Mouse (Mus musculus) hindbrain, embryonic 14.5 days (tissue): ENCODE results near the gene Tgoln1. TPM values are rescaled to one million over a fixed set of nuclear protein-coding genes. Genes with fewer than 3 reads are reported as not detected.

Experiments used
- ATAC-seq: fragments of 200-750 bp; cut with Nextera tagmentation; 2 replicates; pipeline ENCODE4 v1.8.0; 2017; ENCODE audit warnings: moderate number of reproducible peaks, mild to moderate bottlenecking, moderate TSS enrichment, moderate library complexity; ENCODE audit not compliant: low FRiP score
- DNase-seq: peaks from one replicate; pipeline ENCODE4 v3.0.0-alpha.2; 2015; ENCODE audit warnings: low spot score
- H3K27ac ChIP-seq: fragments of 300-500 bp; sonication (generic); 2 replicates; pipeline ENCODE4 v1.5.1; 2014; ENCODE audit warnings: mild to moderate bottlenecking, moderate library complexity
- H3K27me3 ChIP-seq: fragments of 300-500 bp; sonication (generic); 2 replicates; pipeline ENCODE4 v1.6.1; 2014; ENCODE audit warnings: mild to moderate bottlenecking, low read length, mixed read lengths; ENCODE audit not compliant: control insufficient read depth, insufficient read depth
- H3K36me3 ChIP-seq: fragments of 300-500 bp; sonication (generic); replicated peaks from 2 replicates; pipeline ENCODE4 v1.6.1; 2014; ENCODE audit not compliant: control insufficient read depth, insufficient read depth
- H3K4me1 ChIP-seq: fragments of 300-500 bp; sonication (generic); replicated peaks from 2 replicates; pipeline ENCODE4 v1.6.1; 2014; ENCODE audit warnings: antibody characterized with exemption, low read length, mixed read lengths; ENCODE audit not compliant: control insufficient read depth, insufficient read depth
- H3K4me2 ChIP-seq: fragments of 300-500 bp; sonication (generic); replicated peaks from 2 replicates; pipeline ENCODE4 v1.6.1; 2014; ENCODE audit warnings: mild to moderate bottlenecking, moderate library complexity
- H3K4me3 ChIP-seq: fragments of 300-500 bp; sonication (generic); replicated peaks from 2 replicates; pipeline ENCODE4 v1.5.1; 2014; ENCODE audit warnings: mild to moderate bottlenecking, low read length
- H3K9ac ChIP-seq: fragments of 300-500 bp; sonication (generic); 2 replicates; pipeline ENCODE4 v1.6.1; 2014
- H3K9me3 ChIP-seq: fragments of 300-500 bp; sonication (generic); 2 replicates; pipeline ENCODE4 v1.6.1; 2016; ENCODE audit warnings: low read length; ENCODE audit not compliant: control insufficient read depth
- WGBS: fragments of 180-500 bp; shearing (Covaris S2); extraction: QIAGEN DNeasy Blood & Tissue Kit; methylation state at CpG from one replicate; pipeline ENCODE4 v1.1.7; 2014; 5-methylcytosine and 5-hydroxymethylcytosine counted together
- polyA plus RNA-seq: library from polyadenylated mRNA; unstranded; fragments of >200 nt; fragmentation: Nextera tagmentation; extraction: Ambion mirVana; gene quantifications from 2 replicates; pipeline ENCODE4 v1.2.1, GENCODE M21; 2014

Gene Tgoln1
- polyA plus RNA-seq, 1 experiment from 2014 or later: 43.0 TPM

DNA sequence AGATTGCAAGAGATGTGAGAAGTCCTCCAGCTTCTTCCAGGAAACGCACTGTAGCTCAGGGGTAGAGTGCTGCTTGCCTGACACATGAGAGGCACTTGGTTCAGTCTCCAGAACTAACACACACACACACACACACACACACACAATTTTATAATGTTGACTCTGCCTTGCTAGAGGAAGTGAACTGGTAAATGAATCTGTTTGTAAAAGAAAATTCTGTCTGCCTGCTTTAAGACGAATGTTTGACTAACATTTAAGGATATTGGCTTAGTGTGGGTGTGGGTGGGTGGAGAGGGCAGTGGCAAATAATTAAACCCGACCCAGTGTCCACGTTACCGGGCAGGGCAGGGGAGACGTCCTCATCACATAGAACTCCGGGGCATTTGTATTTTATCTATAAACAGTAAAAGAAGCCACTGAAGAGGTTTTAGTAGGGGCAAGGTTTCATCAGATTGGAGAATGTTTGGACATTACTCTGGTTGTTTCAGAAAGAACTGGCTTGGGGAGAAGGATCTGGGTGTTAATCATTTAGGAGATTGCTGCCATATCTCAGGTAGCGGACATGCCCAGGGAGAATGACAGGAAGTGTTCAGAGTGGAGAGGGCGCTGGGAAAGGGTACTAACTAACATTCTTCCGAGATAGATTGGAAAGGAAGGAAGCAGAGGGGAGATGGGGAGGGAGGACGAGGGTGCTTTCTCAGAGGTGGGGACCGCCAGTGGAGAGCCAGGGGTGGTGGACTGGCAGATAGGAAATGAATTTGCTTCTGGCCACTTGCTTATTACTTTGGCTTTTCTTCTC is 3.1 kb upstream of the Tgoln1 start:
- Histone ChIP-seq H3K36me3 (no peaks in the 10 kb centered on the region), H3K27me3 (no peaks in the 10 kb centered on the region), H3K4me1 (peaks cover 16% of the 10 kb centered on the region), H3K27ac (no peak overlapping the region), H3K9me3 (no peaks in the 10 kb centered on the region), H3K4me3 (no peak overlapping the region), H3K4me2 (no peak overlapping the region), H3K9ac (no peak overlapping the region)
- ATAC-seq (no peak), DNase-seq (no peak)
- 63% methylated on average over 12 of the region's 12 CpGs for WGBS

DNA sequence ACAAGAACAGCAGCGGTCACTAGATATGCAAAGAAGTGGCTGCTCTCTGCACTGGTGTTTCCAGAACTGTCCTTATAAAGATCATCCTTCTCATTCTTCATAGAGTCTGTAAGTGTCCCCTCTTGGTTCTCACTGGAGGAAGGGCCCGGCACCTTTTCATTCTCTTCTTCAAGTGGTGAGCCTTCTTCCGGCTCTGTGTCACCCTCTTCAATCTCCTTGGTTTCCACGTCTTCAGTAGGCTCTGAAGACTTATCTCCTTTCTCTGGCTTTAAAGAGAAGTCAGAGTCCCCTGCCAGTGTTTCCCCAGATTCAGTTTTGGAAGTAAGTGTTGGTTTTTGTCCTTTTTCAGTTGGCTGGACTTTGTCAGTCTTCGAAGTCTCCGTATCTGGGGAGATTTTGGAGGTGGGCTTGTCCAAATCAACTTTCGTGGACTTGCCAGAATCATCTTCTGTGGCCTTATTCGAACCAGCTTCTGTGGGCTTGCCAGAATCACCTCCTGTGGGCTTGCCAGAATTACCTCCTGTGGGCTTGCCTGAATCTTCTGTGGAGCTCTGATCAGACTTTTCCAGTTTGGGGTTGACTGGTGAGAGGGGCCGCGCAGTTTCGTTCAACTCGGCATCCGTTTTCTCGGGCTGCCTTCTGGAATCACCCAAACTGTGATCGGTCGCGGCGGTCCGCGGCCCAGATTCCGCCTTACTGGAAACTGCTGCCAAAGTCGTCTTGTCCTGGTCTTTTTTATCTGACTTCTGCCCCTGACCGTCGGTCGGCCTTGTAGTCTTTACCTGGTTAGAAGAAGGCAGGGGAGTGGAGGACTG is 1.0 kb downstream of the Tgoln1 start:
- Histone ChIP-seq H3K4me2 (peak overlapping the region; percentile 97), H3K27ac (no peak overlapping the region), H3K4me3 (peak overlapping the region; percentile 77), H3K36me3 (peaks cover 30% of the 10 kb centered on the region), H3K9me3 (no peaks in the 10 kb centered on the region), H3K27me3 (no peaks in the 10 kb centered on the region), H3K4me1 (peaks cover 26% of the 10 kb centered on the region), H3K9ac (peak overlapping the region; percentile 92)
- 30% methylated on average over 25 of the region's 25 CpGs for WGBS
- ATAC-seq: peak; percentile 25
- no peak for DNase-seq

DNA sequence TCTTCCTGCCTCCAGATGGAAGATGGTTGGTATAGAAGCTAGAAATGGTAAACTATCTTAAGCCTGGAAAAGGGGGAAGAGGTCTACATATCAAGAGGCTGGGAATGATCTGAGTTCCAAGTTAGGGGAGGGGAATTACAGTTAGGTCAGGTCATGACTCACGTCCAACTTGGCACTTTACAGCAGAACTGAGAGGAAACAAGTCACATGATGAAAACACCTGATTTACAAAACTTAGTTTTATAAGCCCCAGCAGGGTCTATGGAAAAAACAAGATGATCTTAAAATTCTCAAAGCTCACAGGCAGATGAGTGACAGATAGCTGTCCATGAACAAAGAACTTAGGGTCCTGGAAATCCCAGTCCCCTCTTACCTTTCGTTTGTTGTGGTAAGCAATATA is 1.6 kb downstream of the Tgoln1 start:
- DNase-seq: no peak
- H3K4me1 ChIP-seq: peaks cover 26% of the 10 kb centered on the region
- peak overlapping the region; percentile 77 for H3K4me3 ChIP-seq
- H3K9ac ChIP-seq: peak overlapping the region; percentile 92
- no peaks in the 10 kb centered on the region for H3K27me3 ChIP-seq
- H3K9me3 ChIP-seq: no peaks in the 10 kb centered on the region
- no peak for ATAC-seq
- WGBS: 78% methylated on average over 2 of the region's 2 CpGs
- peaks cover 36% of the 10 kb centered on the region for H3K36me3 ChIP-seq
- no peak overlapping the region for H3K27ac ChIP-seq
- H3K4me2 ChIP-seq: peak overlapping the region; percentile 97

DNA sequence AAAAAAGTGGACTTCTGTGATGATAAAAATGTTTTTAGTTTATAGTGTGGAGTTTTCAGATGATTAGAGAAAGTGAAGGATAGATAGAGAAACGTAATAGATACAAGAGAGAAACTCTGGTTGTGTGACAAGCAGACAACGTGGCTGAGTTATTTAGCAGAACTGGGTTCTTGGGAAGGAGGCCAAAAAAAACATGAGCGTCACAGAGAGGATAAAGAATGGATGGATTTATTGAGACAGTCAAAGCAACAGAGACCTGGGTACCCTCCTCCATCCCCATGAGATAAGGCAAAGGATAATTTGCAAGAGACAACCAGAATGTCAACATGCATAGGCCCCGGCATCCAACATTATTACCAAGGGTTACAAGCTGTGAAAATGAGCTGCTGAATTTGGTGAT is 6.5 kb downstream of the Tgoln1 start:
- H3K27me3 ChIP-seq: no peaks in the 10 kb centered on the region
- H3K27ac ChIP-seq: no peak overlapping the region
- peaks cover 13% of the 10 kb centered on the region for H3K4me1 ChIP-seq
- ATAC-seq (no peak), DNase-seq (no peak)
- 85% methylated on average over 4 of the region's 4 CpGs for WGBS
- H3K36me3 ChIP-seq: peaks cover 81% of the 10 kb centered on the region
- H3K9me3 ChIP-seq: no peaks in the 10 kb centered on the region
- H3K9ac ChIP-seq: no peak overlapping the region
- H3K4me2 ChIP-seq: no peak overlapping the region
- no peak overlapping the region for H3K4me3 ChIP-seq

DNA sequence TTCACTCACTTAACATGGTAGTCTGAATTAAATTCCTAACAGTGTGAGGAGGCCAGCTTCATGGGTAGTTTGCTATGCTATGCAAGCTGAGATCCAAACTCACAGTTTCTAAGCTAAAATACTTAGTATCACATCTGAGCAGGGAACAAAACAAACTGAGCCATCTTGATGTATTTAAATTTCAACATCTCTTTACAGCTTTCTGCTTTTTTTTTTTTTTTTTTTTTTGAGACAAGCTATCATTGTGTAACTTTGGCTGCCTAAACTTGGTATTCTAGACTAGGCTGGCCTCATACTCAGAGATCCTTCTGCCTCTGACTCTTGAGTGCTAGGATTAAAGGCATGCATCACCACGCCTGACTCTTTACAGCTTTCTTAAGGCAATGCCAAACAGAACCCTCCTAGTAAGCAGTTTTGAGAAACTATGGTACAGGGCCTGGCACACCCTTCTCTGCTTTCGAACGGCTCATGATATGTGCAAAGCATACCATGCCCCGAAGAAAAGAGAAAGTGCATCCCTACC is 8.1 kb downstream of the Tgoln1 start:
- H3K9ac ChIP-seq: no peak overlapping the region
- no peak for ATAC-seq
- no peaks in the 10 kb centered on the region for H3K4me1 ChIP-seq
- no peak overlapping the region for H3K27ac ChIP-seq
- no peaks in the 10 kb centered on the region for H3K27me3 ChIP-seq
- H3K4me3 ChIP-seq: no peak overlapping the region
- H3K9me3 ChIP-seq: no peaks in the 10 kb centered on the region
- WGBS: 95% methylated on average over 4 of the region's 4 CpGs
- H3K36me3 ChIP-seq: peaks cover 77% of the 10 kb centered on the region
- no peak overlapping the region for H3K4me2 ChIP-seq
- no peak for DNase-seq

DNA sequence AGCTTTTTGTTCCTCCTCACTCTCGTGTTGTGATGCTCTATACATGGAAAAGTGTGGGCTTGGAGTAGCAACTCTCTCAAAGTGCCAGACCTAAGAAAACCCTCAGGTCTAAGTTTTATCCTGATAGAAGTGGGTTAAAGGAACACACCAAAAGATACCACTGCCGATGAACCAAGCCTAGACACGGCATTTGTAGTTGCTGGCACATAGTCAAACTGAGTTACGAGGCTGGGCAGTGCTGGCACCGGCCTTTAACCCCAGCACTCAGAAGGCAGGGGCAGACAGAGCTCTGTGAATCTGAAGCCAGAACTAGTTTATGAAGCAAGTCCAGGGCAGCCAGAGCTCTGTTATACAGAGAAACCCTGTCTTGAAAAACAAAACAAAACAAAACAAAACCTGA is 9.1 kb downstream of the Tgoln1 start:
- Histone ChIP-seq H3K4me1 (no peaks in the 10 kb centered on the region), H3K9me3 (no peaks in the 10 kb centered on the region), H3K27me3 (no peaks in the 10 kb centered on the region), H3K36me3 (peaks cover 68% of the 10 kb centered on the region), H3K4me2 (no peak overlapping the region), H3K27ac (no peak overlapping the region), H3K9ac (no peak overlapping the region), H3K4me3 (no peak overlapping the region)
- ATAC-seq (no peak), DNase-seq (no peak)
- WGBS: 89% methylated on average over 5 of the region's 5 CpGs

DNA sequence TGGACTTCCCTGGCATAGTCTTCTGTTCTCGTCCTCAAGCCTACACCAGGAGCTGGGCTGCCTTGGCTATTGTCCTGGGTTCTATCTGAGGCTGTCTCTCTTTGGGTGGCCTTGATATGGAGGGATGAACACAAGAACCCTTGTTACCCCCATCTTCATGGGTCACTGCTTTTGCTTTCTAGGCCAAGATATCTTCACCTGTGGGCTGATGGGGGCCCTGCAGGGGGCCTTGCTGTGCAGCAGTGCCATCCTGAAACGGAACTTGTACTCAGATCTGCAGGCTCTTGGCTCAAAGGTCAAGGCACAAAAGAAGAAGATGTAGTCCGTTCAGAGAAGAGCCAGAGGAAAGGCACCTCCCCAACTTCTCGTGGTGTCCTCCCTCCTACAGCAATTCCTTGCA is 9.7 kb downstream of the Tgoln1 start:
- no peaks in the 10 kb centered on the region for H3K27me3 ChIP-seq
- 77% methylated on average over 4 of the region's 4 CpGs for WGBS
- ATAC-seq: no peak
- H3K4me3 ChIP-seq: no peak overlapping the region
- no peak overlapping the region for H3K9ac ChIP-seq
- H3K36me3 ChIP-seq: peaks cover 64% of the 10 kb centered on the region
- no peaks in the 10 kb centered on the region for H3K9me3 ChIP-seq
- H3K4me2 ChIP-seq: no peak overlapping the region
- no peaks in the 10 kb centered on the region for H3K4me1 ChIP-seq
- H3K27ac ChIP-seq: no peak overlapping the region
- no peak for DNase-seq

DNA sequence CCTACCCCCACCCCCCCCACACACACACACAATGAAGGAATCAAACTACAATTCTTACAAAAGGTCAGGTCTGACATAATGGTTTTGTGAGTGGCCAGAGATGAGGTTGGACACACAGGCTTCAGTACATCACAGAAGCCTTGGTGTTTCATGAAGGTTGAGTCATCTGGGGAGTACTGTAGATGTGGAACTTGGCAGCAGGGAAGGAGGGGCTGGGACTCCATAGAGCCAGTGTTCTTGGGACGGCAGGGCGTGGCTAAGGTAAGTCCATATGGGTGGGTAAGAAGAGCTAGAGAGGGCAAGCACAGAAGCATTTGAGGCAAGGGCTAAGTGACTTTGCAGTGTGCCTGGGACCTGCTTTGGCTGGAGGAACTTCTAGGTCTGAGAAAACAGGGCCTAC is 12.7 kb downstream of the Tgoln1 start:
- no peak overlapping the region for H3K9ac ChIP-seq
- H3K4me3 ChIP-seq: no peak overlapping the region
- DNase-seq (no peak), ATAC-seq (no peak)
- peaks cover 1% of the 10 kb centered on the region; the same call in 1 of the 2 replicates for H3K4me1 ChIP-seq
- H3K27me3 ChIP-seq: no peaks in the 10 kb centered on the region
- H3K9me3 ChIP-seq: no peaks in the 10 kb centered on the region
- peaks cover 34% of the 10 kb centered on the region for H3K36me3 ChIP-seq
- H3K4me2 ChIP-seq: no peak overlapping the region
- H3K27ac ChIP-seq: no peak overlapping the region
- 85% methylated on average over 2 of the region's 2 CpGs for WGBS

DNA sequence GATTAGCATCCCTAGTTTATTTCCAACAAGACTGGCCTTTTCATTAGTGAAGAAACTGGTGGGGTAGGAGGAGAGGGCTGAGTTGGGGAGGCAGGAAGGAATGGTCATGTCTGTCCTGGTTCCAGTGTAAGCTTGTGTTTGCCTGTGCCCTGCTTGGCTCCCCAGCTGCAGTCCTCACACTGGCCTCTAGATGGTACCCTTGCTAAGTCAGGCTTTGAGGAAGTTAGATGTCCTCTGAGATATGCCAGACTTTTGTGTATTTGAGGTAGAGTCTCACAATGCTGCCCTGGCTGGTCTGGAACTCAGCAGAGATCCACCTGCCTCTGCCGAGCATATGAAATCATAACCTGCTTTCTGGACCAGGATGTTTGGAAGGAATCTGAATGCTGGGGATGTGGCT is 15.1 kb downstream of the Tgoln1 start:
- 65% methylated on average over 1 of the region's 1 CpGs for WGBS
- Histone ChIP-seq H3K27me3 (no peaks in the 10 kb centered on the region), H3K4me3 (no peak overlapping the region), H3K36me3 (peaks cover 14% of the 10 kb centered on the region), H3K9me3 (no peaks in the 10 kb centered on the region), H3K4me1 (peaks cover 15% of the 10 kb centered on the region; the same call in 1 of the 2 replicates), H3K4me2 (no peak overlapping the region), H3K9ac (no peak overlapping the region), H3K27ac (no peak overlapping the region)
- DNase-seq: peak; percentile 74
- ATAC-seq: no peak
